Mouse (Mus musculus) adrenal gland, postnatal 25 days (tissue): Measurements from ENCODE around the gene Slc25a41. TPM values are rescaled to one million over a fixed set of nuclear protein-coding genes. Genes with fewer than 3 reads are reported as not detected.
"Not testable (repeated sequence)": the region's sequence is repeated elsewhere in the genome, so short reads cannot be mapped to it uniquely, and the experiment has no call there.

Source experiments
- DNase-seq: peaks from one replicate; pipeline ENCODE4 v3.0.0; 2021; ENCODE audit warnings: mixed read lengths
- long read RNA-seq: library from polyadenylated mRNA; stranded (forward); transcript quantifications from one replicate; pipeline ENCODE4 v2.0.0, GENCODE M21; 2021
- total RNA-seq: library from RNA; stranded (reverse); gene quantifications from 2 replicates; pipeline ENCODE4 v1.2.3, GENCODE M21; 2021

The Slc25a41 gene
- not detected in 2 replicates for total RNA-seq
- long read RNA-seq = 0 reads

GRCm38 (mm10) chr17:57041554-57041953 is at the start of gene Slc25a41:
TSS of gene Slc25a41 (minus strand) at chr17:57041654.
- DNase-seq = no peak

DNA sequence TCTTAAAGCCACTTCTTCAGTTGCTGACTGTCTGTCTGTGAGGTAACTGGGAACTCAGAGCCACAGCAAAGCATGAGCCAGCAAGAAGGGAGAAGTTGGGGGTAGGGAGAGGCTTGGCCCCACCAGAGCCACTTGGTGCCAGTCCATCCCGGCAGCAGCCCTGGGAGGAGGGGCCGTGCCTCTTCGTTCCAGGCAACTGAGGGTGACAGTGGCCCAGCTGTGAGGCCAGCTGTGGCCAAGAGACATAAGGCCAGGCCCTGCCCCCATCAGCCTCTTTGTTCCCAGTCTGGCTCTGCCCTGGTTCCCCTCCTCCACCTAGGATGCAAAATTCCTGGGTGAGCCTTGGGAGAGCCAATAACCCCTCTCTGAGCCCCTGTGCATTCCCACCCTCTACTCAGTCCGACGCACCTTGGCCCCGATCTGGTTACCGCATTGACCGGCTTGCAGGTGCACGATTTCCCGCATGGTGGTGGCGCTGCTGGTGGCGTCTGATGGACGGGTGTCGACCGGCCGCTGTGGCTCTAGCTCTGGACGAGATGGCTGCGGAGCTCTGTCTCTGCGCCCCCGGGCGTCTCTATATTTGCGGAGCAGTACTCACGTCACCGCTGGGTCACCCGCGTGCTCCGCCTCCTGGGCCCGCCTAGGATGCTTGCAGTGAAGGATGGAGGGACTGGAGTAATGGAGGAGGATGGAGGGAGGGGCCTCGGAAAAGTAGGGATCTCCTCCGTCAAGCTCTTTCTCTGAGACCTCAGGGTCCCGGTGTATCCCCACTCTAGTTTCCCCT is 45.8 kb upstream of the Slc25a41 start, which contains the start of gene Tubb4a:
TSS of gene Tubb4a (minus strand) at position 734 of the 784 bp plus-strand sequence.
- DNase-seq = peak; percentile 44

DNA sequence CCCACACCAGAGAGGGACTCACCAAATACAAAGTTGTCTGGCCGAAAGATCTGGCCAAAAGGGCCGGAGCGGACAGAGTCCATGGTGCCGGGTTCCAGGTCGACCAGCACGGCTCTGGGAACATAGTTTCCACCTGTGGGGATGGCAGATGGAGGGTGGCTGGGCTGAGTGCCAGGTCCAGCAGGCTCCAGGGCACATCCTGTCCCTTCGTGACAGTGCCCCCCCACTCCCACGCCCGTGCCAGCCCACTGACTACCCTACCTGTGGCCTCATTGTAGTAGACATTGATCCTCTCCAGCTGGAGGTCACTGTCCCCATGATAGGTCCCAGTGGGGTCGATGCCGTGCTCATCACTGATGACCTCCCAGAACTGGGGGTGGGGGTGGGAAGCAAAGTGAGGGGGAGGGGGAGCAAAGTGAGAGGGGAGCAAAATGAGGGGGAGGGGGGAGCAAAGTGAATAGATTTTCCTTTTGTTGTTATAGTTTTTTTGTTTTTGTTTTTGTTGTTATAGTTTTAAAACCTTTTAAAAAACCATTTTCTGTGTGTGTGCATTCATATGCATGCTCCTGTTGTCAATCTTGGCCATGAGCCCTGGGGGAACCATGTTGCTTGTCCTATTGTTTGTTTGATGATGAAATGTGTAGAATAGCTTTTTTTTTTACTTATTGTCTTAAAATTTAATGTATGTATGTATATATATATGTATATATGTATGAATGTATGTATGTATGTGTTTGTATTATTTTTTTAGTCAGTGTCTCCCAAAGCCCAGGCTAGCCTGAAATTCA is 44.7 kb upstream of the Slc25a41 start:
- DNase-seq = no peak

- no peak for DNase-seq
Measured at GRCm38 (mm10) chr17:57082481-57082880, 41.0 kb upstream of the Slc25a41 start.

DNA sequence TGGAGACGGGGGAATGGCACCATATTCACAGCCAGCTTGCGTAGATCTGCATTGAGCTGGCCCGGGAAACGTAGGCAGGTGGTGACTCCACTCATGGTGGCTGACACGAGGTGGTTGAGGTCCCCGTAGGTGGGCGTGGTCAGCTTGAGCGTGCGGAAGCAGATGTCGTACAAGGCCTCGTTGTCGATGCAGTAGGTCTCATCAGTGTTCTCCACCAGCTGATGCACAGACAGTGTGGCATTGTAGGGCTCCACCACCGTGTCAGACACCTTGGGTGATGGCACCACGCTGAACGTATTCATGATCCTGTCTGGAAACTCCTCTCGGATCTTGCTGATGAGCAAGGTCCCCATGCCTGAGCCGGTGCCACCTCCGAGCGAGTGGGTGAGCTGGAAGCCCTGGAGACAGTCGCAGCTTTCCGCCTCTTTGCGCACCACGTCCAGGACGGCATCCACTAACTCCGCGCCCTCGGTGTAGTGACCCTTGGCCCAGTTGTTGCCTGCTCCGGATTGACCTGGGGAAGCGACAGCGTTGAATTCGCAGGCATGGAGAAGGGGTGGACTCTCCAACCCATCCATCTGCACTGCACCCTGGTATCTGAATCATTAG is 39.9 kb upstream of the Slc25a41 start:
- no peak for DNase-seq

DNA sequence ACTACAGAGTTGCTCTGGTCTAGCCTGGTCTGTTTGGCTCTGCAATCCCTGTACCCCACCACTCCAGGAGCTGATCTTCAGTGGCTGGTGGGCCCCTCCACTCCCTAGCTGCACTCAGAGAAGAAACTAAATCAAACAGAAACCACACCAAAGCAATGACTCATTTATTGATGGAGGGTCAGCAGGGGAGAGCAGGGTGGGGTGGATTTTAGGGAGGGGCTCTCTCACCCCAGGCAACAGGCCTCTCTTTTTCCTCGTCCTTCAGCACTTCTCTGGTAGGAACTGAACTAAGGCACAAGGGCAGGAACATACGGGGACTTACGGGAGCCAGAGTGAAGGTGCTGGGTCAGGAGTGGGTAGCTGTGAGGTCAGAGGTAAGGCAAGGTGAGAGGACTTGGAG is 38.5 kb upstream of the Slc25a41 start:
- no peak for DNase-seq

GRCm38 (mm10) chr17:57078336-57078735 is 36.9 kb upstream of the Slc25a41 start, which contains the start of gene Dennd1c:
TSS of gene Dennd1c (minus strand) at chr17:57078514.
- DNase-seq = no peak

DNA sequence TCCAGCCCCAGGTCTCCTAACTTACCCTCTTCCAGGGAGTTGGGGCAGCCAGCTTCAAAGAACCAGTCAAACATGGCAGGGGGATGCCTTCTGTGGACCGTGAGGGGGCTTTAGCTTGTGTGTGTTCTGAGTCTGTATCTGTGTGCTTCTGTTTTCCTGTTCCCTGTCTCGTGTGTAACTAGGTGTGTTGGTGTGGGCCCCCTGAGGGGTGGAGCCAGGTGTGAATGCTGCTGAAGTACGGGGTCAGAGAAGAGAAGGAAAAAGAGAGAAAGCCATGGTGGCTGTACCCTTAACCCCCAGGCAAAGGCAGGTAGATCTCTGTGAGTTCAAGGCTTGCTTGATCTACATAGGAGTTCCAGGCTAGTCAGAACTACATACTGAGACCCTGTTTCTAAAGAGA is 35.5 kb upstream of the Slc25a41 start:
- DNase-seq = no peak

DNA sequence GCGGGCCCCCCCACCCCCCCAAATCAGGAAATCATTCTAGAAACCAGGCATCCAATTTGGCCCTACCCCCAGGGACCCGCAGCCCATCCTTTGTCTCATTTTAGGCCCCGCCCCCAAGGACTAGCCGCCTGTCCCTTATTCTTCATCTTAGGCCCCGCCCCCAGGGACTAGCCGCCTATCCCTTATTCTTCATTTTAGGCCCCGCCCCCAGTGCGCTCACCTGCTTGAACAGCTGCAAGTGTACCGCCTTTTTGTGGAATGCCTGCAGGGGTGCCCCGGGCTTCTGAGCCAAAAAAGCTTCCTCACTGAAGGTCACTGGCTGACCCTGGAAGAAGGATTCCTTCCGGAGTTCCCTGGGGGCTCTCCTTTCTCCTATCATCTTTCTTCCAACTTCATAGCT is 29.2 kb upstream of the Slc25a41 start:
- DNase-seq = no peak

- no peak for DNase-seq
Measured at GRCm38 (mm10) chr17:57070272-57070671, 28.8 kb upstream of the Slc25a41 start.

GRCm38 (mm10) chr17:57066908-57067307 is 25.5 kb upstream of the Slc25a41 start:
- no peak for DNase-seq

GRCm38 (mm10) chr17:57063031-57063430 is 21.6 kb upstream of the Slc25a41 start:
- DNase-seq = no peak

DNA sequence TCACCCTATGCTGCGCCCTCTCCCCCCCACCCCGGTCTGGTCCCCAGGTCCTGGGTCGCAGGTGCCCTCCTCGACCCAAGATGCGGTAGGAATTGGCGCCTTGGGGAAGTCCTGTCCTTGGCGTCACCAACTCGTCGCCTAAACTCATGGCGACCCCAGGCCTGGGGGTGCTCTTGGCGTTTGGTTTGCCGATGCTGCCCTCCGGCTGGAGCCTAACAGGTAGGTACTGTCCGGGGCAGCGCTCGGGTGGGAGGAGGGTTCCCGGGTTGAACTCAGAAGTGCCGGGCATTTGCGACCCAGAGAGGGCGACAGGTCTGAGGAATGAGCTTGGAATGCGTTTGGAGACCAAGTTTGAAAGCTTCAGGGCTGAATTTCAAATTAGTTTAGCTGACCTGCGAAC is 21.1 kb upstream of the Slc25a41 start:
- DNase-seq = no peak

DNA sequence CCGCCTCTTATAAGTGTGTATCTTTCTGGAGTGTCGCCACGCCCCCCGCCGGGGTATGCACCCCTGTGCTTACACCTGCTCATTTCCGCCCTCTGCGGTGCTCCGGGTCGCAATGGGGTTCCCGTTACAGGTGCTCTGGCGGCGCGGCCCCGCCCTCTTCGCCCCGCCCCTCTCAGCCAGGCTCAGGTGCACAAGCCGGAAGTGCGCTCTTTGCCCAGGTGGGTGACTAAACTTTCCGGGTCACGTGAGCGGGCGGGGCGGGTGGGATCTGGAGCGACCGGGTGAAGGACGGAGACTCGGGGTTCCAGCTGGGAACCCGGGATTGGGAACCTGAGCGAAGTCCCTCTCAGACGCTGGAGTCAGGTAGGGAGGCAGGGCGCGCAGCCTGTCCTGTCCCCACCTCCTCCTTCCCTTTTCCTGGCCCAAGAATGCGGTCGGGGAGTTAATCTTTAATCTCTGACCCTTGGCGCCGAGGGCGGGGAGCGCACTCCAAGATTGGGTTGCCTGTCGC is 20.6 kb upstream of the Slc25a41 start:
- DNase-seq = no peak

- DNase-seq = peak; percentile 27
Measured at GRCm38 (mm10) chr17:57061069-57061468, 19.6 kb upstream of the Slc25a41 start.

GRCm38 (mm10) chr17:57060231-57060801 is 18.9 kb upstream of the Slc25a41 start:
- DNase-seq = peak; percentile 92

DNA sequence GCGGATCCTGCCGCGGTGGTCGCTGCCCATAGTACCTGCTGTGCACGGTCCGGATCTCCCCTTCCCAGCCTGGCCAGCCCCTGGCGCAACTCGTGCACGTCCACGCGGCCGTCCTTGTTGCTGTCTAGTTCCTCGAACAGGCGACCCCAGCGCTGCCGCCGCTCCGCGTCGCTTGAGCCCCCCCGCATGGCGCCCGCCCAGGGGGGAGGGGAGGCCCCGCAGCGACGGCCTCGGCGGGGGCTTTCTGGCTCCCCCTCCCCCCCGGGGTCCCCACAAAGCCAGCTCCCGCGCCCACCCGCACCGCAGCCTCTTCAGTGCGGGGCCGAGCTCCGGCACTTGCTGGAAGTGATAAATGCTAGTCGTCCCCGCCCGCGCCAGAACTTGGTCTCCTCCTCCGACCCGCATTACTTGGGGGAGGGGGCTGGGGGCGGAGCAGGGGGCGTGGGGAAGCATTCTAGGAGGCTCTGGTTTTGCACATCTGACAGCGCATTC is 18.1 kb upstream of the Slc25a41 start, which contains the start of gene Slc25a23:
TSS of gene Slc25a23 (minus strand) at position 378 of the 492 bp plus-strand sequence.
- peak; percentile 74 for DNase-seq

- DNase-seq = peak; percentile 43
Measured at GRCm38 (mm10) chr17:57058891-57059485, 17.5 kb upstream of the Slc25a41 start, which contains the start of gene Crb3. TSS of gene Crb3 (plus strand) at chr17:57059105.

DNA sequence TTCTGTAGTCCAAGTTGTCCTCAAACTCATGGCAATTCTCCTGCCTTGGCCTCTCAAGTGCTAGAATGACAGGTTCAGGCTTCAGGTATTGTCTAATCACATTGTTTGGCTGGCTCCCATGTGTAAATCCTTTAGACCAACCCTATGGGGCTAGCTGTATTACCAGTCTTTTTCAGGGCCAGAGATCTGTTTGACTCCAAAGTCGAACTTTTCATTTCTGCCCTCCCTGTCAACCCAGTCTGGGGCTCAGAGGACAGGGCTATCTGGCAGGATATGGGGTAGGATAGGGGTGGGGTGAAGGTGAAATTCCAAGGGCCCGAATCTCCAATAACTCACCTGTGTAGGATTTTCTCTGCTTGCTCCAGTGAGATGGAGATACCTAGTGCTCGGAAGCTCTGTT is 14.8 kb upstream of the Slc25a41 start:
- no peak for DNase-seq

- not testable (repeated sequence) for DNase-seq
Measured at GRCm38 (mm10) chr17:57051679-57052078, 10.2 kb upstream of the Slc25a41 start.

GRCm38 (mm10) chr17:57048816-57049215 is 7.4 kb upstream of the Slc25a41 start:
- no peak for DNase-seq
